27 mouse cellular contexts compared by ENCODE assay signal in the genomic region with DNA sequence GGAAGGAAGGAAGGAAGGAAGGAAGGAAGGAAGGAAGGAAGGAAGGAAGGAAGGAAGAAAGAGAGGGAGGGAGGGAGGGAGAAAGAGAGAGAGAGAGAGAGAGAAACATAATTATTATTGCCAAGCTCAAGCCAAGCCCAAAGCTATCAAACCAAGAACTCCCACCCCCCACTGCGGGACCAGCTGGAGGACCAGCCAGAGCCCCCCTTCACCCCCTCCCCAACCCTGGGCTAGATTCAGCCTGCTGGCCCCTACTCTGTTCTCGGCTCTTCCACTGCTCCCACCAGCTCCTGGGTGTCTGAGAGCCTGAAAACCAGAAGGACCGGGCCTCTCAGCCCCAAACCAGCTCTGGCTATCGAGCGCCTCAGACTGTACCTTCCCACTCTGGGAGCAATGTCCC.
"Had no signal": no experiment of that assay in that cellular context is flagged by ENCODE, and none has a peak within 500 bp of the region (broad histone marks: within the 10 kb centered on the region; RNA-seq: fewer than 3 reads in every experiment).

No protein-coding gene starts in this region.

- H3K4me3 ChIP-seq: gastrocnemius, adult 2 months; heart, adult 2 months; hindbrain, embryonic 10.5 days; hindbrain, embryonic 12.5 days; hindbrain, embryonic 15.5 days; intestine, embryonic 15.5 days; layer of hippocampus, adult 2 months; left cerebral cortex, adult 2 months; limb, embryonic 10.5 days; limb, embryonic 12.5 days; liver, embryonic 13.5 days; liver, embryonic 15.5 days had no signal

- H3K36me3 ChIP-seq: hindbrain, embryonic 10.5 days; hindbrain, embryonic 12.5 days; hindbrain, embryonic 15.5 days; intestine, embryonic 15.5 days; limb, embryonic 10.5 days; limb, embryonic 12.5 days; liver, embryonic 13.5 days; liver, embryonic 15.5 days had no signal

- H3K4me1 ChIP-seq: hindbrain, embryonic 10.5 days; hindbrain, embryonic 12.5 days; hindbrain, embryonic 15.5 days; intestine, embryonic 15.5 days; limb, embryonic 10.5 days; limb, embryonic 12.5 days; liver, embryonic 13.5 days; liver, embryonic 15.5 days had no signal

- DNase-seq: gastrocnemius, adult 2 months; gastrocnemius, postnatal 10 days; gastrocnemius, postnatal 25 days; heart, adult 2 months; heart, postnatal 10 days; heart, postnatal 4 days; kidney, adult 18-20 months; kidney, adult 8-10 months; kidney, postnatal 10 days; kidney, postnatal 25 days; kidney, postnatal 4 days; liver; liver, embryonic 13.5 days; liver, postnatal 0 days had no signal

- H3K9ac ChIP-seq: hindbrain, embryonic 12.5 days; hindbrain, embryonic 15.5 days; intestine, embryonic 15.5 days; limb, embryonic 12.5 days; liver, embryonic 13.5 days; liver, embryonic 15.5 days; liver, postnatal 0 days had no signal

- H3K4me2 ChIP-seq: heart, embryonic 11.5 days; hindbrain, embryonic 12.5 days; hindbrain, embryonic 15.5 days; intestine, embryonic 15.5 days; limb, embryonic 12.5 days; liver, embryonic 11.5 days; liver, embryonic 13.5 days; liver, embryonic 15.5 days had no signal

- ATAC-seq: inflammation-experienced regulatory T-cells, adult 6 months; intestine, embryonic 15.5 days; intestine, postnatal 0 days; liver, postnatal 0 days had no signal

- H3K27me3 ChIP-seq: hindbrain, embryonic 12.5 days; hindbrain, embryonic 15.5 days; intestine, embryonic 15.5 days; limb, embryonic 12.5 days; liver, embryonic 13.5 days; liver, embryonic 15.5 days had no signal

- H3K9me3 ChIP-seq: hindbrain, embryonic 10.5 days; hindbrain, embryonic 12.5 days; hindbrain, embryonic 15.5 days; intestine, embryonic 15.5 days; limb, embryonic 10.5 days; limb, embryonic 12.5 days; liver, embryonic 13.5 days; liver, embryonic 15.5 days had no signal

- H3K27ac ChIP-seq: gastrocnemius, adult 2 months; heart, adult 2 months; hindbrain, embryonic 10.5 days; hindbrain, embryonic 12.5 days; hindbrain, embryonic 15.5 days; intestine, embryonic 15.5 days; layer of hippocampus, adult 2 months; left cerebral cortex, adult 2 months; limb, embryonic 10.5 days; limb, embryonic 12.5 days; liver, embryonic 13.5 days; liver, embryonic 15.5 days had no signal
